Mouse (Mus musculus): ENCODE data around the gene Spsb4. TPM values are rescaled to one million over a fixed set of nuclear protein-coding genes. Genes with fewer than 3 reads are reported as not detected.

The Spsb4 gene
- total RNA-seq, 2 experiments from 2014 or later: 4.7 to 6.3 TPM

GRCm38 (mm10) chr9:96981121-96981520 is 37.5 kb downstream of the Spsb4 start:
- no peak for DNase-seq (ENCODE audit: low spot score in 2 of 2)

GRCm38 (mm10) chr9:96980037-96980997 is 38.3 kb downstream of the Spsb4 start:
- DNase-seq (ENCODE audit: low spot score in 2 of 2): no peak

GRCm38 (mm10) chr9:96979417-96980030 is 39.1 kb downstream of the Spsb4 start:
- no peak for DNase-seq (ENCODE audit: low spot score in 2 of 2)

- no peak for DNase-seq (ENCODE audit: low spot score in 2 of 2)
Observed at GRCm38 (mm10) chr9:96978147-96978782, 40.4 kb downstream of the Spsb4 start.

GRCm38 (mm10) chr9:96977287-96978145 is 41.1 kb downstream of the Spsb4 start:
- DNase-seq (ENCODE audit: low spot score in 2 of 2): no peak

GRCm38 (mm10) chr9:96973091-96973490 is 45.6 kb downstream of the Spsb4 start:
- no peak for DNase-seq (ENCODE audit: low spot score in 2 of 2)

- no peak for DNase-seq (ENCODE audit: low spot score in 2 of 2)
Observed at GRCm38 (mm10) chr9:96971625-96972404, 46.8 kb downstream of the Spsb4 start.

- DNase-seq (ENCODE audit: low spot score in 2 of 2): no peak
Observed at GRCm38 (mm10) chr9:96967516-96967915, 51.1 kb downstream of the Spsb4 start.

GRCm38 (mm10) chr9:96966465-96966864 is 52.2 kb downstream of the Spsb4 start:
- DNase-seq (ENCODE audit: low spot score in 2 of 2): no peak

GRCm38 (mm10) chr9:96963443-96964215 is 55.0 kb downstream of the Spsb4 start:
- no peak for DNase-seq (ENCODE audit: low spot score in 2 of 2)

- DNase-seq (ENCODE audit: low spot score in 2 of 2): no peak
Observed at GRCm38 (mm10) chr9:96962714-96963113, 55.9 kb downstream of the Spsb4 start.

- no peak for DNase-seq (ENCODE audit: low spot score in 2 of 2)
Observed at GRCm38 (mm10) chr9:96961986-96962701, 56.5 kb downstream of the Spsb4 start.

- DNase-seq (ENCODE audit: low spot score in 2 of 2): peak; percentile 12 to 40
Observed at GRCm38 (mm10) chr9:96961006-96961405, 57.6 kb downstream of the Spsb4 start.

GRCm38 (mm10) chr9:96960241-96960640 is 58.4 kb downstream of the Spsb4 start:
- DNase-seq (ENCODE audit: low spot score in 2 of 2): peak in 1 of 2 experiments; percentile 20

- no peak for DNase-seq (ENCODE audit: low spot score in 2 of 2)
Observed at GRCm38 (mm10) chr9:96959469-96959868, 59.2 kb downstream of the Spsb4 start.

GRCm38 (mm10) chr9:96958009-96958615 is 60.5 kb downstream of the Spsb4 start:
- no peak for DNase-seq (ENCODE audit: low spot score in 2 of 2)

- DNase-seq (ENCODE audit: low spot score in 2 of 2): no peak
Observed at GRCm38 (mm10) chr9:96957298-96957865, 61.3 kb downstream of the Spsb4 start.

All from left cerebral cortex, adult 18-20 months (tissue).